Mouse (Mus musculus) cerebellum, adult 2 months (tissue): ENCODE measurements around the gene Dicer1. TPM values are rescaled to one million over a fixed set of nuclear protein-coding genes. Genes with fewer than 3 reads are reported as not detected.

Source experiments
- DNase-seq, 2 experiments: peaks; one replicate each; pipeline ENCODE4 v3.0.0; 2021
- H3K27ac ChIP-seq: fragments of 200-500 bp; 2 replicates; pipeline ENCODE4 v1.5.1; 2012; ENCODE audit warnings: low read length, control low read depth, inconsistent platforms; ENCODE audit not compliant: insufficient read depth
- H3K27me3 ChIP-seq: fragments of 200-500 bp; 2 replicates; pipeline ENCODE4 v1.6.1; 2012; ENCODE audit warnings: inconsistent platforms, mild to moderate bottlenecking, low read length, moderate library complexity; ENCODE audit not compliant: control insufficient read depth, insufficient read depth
- H3K4me1 ChIP-seq: fragments of 200-500 bp; 2 replicates; pipeline ENCODE4 v1.6.1; 2011; ENCODE audit warnings: low read length; ENCODE audit not compliant: control insufficient read depth, insufficient read depth
- H3K4me3 ChIP-seq: fragments of 200-500 bp; replicated peaks from 2 replicates; pipeline ENCODE3; 2011; ENCODE audit warnings: mild to moderate bottlenecking, low read depth, low read length, control low read depth; ENCODE audit not compliant: insufficient read depth
- CTCF ChIP-seq: fragments of 200-500 bp; IDR thresholded peaks from 2 replicates; pipeline ENCODE4 v1.5.1; 2011; ENCODE audit warnings: low read depth, mild to moderate bottlenecking, control low read depth, low read length, moderate library complexity, borderline replicate concordance; ENCODE audit not compliant: insufficient read depth
- POLR2A ChIP-seq: fragments of 200-500 bp; IDR thresholded peaks from 2 replicates; pipeline ENCODE4 v1.6.1; 2011; ENCODE audit warnings: low read length, control low read depth, borderline replicate concordance; ENCODE audit not compliant: insufficient read depth
- WGBS: fragments of 180-500 bp; shearing (Covaris S2); methylation state at CpG from one replicate; pipeline ENCODE4 v1.1.7; 2018; 5-methylcytosine and 5-hydroxymethylcytosine counted together
- polyA plus RNA-seq: library from polyadenylated mRNA; depleted of rRNA; stranded (reverse); fragments of >200 nt; gene quantifications from 2 replicates; pipeline ENCODE4 v1.2.3, GENCODE M21; 2012

The Dicer1 gene
- polyA plus RNA-seq, 1 experiment, result 22.0 TPM

DNA sequence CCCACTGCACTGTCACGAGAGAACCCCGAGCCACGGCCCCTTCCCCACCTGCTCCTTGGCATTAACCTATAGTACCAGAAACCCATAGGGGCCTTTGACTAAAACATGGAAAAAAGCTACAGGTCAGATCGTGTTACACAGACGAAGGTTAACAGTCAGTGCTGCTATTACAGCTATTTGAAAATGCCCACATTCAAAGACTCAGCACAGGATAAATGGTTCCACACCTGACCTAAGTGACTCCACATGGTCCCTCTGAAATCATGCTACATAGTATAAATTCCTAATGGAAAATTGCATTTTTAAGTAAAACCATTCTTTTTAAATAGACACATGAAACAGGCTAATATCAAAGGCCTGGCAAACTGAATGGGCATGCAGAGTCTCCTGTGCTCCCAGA is 35.3 kb downstream of the Dicer1 start:
- Histone ChIP-seq H3K4me1 (peaks cover 2% of the 10 kb centered on the region; the same call in 1 of the 2 replicates), H3K27ac (no peak overlapping the region), H3K27me3 (no peaks in the 10 kb centered on the region), H3K4me3 (no peak overlapping the region)
- no peak for TF ChIP-seq CTCF
- no peak for TF ChIP-seq POLR2A
- WGBS, result 97% methylated on average over 5 of the region's 5 CpGs
- no peak for DNase-seq

DNA sequence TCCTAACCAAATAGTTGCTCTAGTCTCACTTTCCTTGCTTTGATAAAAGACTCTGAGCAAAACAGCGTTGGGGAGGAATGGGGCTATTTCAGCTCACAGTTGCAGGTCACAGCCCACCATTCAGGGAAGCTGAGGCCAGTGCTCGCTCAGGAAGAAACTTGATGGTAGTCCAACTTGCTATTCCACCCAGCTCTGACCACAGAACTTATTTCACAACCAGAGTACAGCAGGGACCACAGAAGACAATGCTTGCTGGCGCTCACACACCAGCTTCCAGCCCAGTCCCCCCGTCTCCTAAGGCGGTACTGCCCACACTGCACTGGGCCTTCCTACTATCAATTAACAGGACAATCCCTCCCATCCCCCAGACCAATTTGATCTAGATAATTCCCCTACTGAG is 36.3 kb downstream of the Dicer1 start:
- no peak for DNase-seq
- Histone ChIP-seq H3K4me1 (peaks cover 2% of the 10 kb centered on the region; the same call in 1 of the 2 replicates), H3K4me3 (no peak overlapping the region), H3K27ac (no peak overlapping the region), H3K27me3 (no peaks in the 10 kb centered on the region)
- TF ChIP-seq POLR2A (no peak), CTCF (no peak)
- 90% methylated on average over 5 of the region's 5 CpGs for WGBS

DNA sequence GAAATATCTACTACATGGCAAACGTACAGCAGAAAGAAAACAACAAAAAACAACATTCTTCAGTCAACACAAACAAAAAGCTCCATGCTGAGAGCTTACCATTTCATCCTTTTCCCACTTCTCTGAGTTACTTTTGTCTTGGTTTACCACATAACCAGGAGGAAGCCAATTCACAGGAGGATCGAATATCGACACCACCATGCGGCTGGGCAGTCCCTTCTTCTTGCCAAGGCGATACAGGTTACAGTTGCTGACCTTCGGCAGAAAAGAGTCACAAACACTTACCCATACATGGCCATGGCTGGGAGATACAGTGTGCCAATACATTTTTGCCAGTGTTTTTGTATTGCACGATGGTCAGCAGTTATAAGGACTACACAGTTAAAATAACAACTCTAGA is 51.5 kb downstream of the Dicer1 start:
- H3K4me3 ChIP-seq, result no peak overlapping the region
- no peak overlapping the region for H3K27ac ChIP-seq
- 83% methylated on average over 7 of the region's 7 CpGs for WGBS
- H3K27me3 ChIP-seq, result no peaks in the 10 kb centered on the region
- no peaks in the 10 kb centered on the region; the same call in 1 of the 2 replicates for H3K4me1 ChIP-seq
- TF ChIP-seq POLR2A (no peak), CTCF (no peak)
- no peak for DNase-seq

DNA sequence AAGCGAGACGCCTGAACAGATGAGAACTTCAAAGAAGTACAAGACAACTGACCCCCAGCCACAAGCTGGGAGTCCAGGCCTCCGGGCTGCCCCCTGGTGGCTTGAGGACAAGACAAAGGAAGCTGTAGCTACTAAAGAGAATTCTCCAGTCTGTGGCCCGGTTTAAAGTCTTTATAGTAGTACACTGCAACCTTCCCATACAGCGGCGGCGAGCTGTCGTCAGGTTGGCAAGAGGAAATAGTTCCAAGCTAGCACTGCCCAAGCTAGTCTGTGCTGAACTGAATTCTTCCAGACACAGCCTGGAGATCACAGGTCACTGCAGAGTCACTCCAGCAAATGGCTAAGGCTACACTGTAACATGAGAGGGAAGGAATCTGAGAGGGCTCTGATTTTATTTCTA is 52.0 kb downstream of the Dicer1 start:
- no peak for TF ChIP-seq POLR2A
- peak; percentile 19; the same call in 1 of the 2 replicates for TF ChIP-seq CTCF
- Histone ChIP-seq H3K27ac (no peak overlapping the region), H3K4me1 (no peaks in the 10 kb centered on the region; the same call in 1 of the 2 replicates), H3K4me3 (no peak overlapping the region), H3K27me3 (no peaks in the 10 kb centered on the region)
- 63% methylated on average over 8 of the region's 8 CpGs for WGBS
- no peak for DNase-seq

DNA sequence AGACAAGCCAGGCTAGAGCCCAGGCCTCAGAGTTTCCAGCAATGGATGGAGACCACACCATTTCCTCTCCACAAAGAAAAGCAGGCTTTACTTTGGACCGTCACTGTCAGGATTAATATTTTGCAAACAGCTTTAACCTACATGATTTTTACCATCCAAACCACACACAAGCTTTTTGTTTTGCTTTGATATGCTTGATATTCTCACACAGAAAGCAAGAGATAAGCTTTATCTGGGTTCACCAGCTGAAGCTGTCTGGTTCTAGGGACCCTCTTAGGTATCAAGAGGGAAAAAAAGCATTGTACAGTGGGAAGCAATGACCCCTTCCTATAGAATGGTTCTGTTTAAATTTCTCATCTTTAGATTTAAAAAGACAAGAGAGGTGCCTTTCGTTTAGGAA is 56.2 kb downstream of the Dicer1 start:
- no peak for DNase-seq
- H3K4me3 ChIP-seq, result no peak overlapping the region
- WGBS, result 95% methylated on average over 2 of the region's 2 CpGs
- no peak overlapping the region for H3K27ac ChIP-seq
- H3K4me1 ChIP-seq, result no peaks in the 10 kb centered on the region; the same call in 1 of the 2 replicates
- no peaks in the 10 kb centered on the region for H3K27me3 ChIP-seq
- no peak for TF ChIP-seq CTCF
- TF ChIP-seq POLR2A, result no peak

DNA sequence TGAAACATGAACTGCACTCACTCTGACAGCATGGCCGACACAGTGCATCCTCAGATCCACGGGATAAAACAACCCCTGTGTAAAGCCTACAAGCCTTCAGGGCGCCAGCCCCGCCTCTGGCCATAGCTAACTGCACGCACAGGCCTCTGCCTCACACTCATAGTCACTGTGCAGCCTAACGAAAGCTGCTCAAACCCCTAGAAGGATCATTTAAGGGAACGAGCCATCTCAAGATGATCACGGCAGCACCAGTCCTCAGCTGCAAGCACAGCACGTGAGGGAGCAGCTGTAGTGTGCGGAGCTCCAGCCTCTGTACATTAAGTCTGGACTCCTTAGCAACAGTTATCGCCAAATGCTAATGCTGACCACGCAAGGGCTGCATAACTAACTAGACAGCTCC is 58.9 kb downstream of the Dicer1 start:
- 73% methylated on average over 12 of the region's 12 CpGs for WGBS
- H3K27ac ChIP-seq, result no peak overlapping the region
- no peaks in the 10 kb centered on the region for H3K27me3 ChIP-seq
- DNase-seq, result no peak
- H3K4me1 ChIP-seq, result no peaks in the 10 kb centered on the region; the same call in none of the 2 replicates
- TF ChIP-seq POLR2A, result no peak
- no peak overlapping the region for H3K4me3 ChIP-seq

DNA sequence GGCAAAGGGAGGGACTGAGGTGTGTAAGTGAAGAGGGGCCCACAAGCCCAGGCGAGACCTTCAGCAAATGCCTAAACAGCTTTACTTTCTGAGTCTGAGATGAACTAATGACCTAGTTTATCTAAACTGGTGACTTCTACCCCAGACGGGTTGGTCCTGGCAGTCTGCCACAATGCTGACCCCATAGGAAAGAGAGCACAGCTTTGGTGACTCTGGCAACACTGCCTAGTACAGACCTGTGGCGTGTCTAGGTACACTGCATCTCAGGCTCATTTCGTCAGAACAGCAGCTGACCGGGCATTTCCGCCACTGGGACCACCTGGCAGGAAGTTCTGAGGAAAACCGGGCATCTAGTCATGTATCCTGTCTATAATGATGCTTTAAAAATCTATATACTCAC is 61.3 kb downstream of the Dicer1 start:
- no peaks in the 10 kb centered on the region for H3K27me3 ChIP-seq
- WGBS, result 76% methylated on average over 7 of the region's 7 CpGs

DNA sequence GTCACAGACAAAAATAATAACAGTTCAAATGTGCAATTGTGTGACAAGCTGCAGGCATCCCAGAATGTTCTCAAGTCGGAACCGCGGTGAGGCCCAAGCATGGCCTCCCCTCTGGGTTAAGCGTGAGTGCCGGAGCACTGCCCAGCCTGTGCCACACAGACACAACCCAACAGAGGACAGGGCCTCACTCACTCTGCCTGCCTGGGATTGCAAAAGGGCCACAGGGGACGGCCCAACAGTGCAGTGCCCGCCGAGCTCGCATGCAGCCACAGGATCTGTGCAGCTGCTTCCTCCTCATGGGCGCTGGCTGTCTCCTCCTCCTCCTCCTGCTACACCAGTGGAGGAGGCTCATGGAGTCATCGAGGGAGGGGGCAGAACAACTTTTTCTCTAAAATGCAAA is 62.9 kb downstream of the Dicer1 start:
- 79% methylated on average over 11 of the region's 11 CpGs for WGBS
- no peaks in the 10 kb centered on the region; the same call in 1 of the 2 replicates for H3K4me1 ChIP-seq
- TF ChIP-seq POLR2A (no peak), CTCF (no peak)
- DNase-seq, result no peak
- H3K27me3 ChIP-seq, result no peaks in the 10 kb centered on the region
- no peak overlapping the region for H3K4me3 ChIP-seq
- no peak overlapping the region for H3K27ac ChIP-seq

More for the DNA sequence above, 61.3 kb downstream of the Dicer1 start:
- Histone ChIP-seq H3K4me1 (no peaks in the 10 kb centered on the region; the same call in none of the 2 replicates), H3K4me3 (no peak overlapping the region), H3K27ac (no peak overlapping the region)
- DNase-seq, result no peak
- TF ChIP-seq CTCF (no peak), POLR2A (no peak)
